Mouse (Mus musculus) MEL (cell line): ENCODE measurements around the gene Sp9. TPM values are rescaled to one million over a fixed set of nuclear protein-coding genes. Genes with fewer than 3 reads are reported as not detected.

ENCODE experiments used
- DNase-seq: peaks from one replicate; pipeline ENCODE4 v3.0.0; 2011; ENCODE audit warnings: low read depth, low spot score
- H3K27ac ChIP-seq: 2 replicates; pipeline ENCODE4 v1.5.1; 2012; ENCODE audit warnings: low read depth, mild to moderate bottlenecking, control low read depth, low read length, moderate library complexity; ENCODE audit not compliant: control insufficient read depth
- H3K27me3 ChIP-seq, 2 experiments: fragments of 150-350 bp in 1 of 2; sonication (generic) in 1 of 2; 2 replicates each; pipeline ENCODE4 v1.6.1; 2012; ENCODE audit warnings: low read length in 2 of 2, mild to moderate bottlenecking in 2 of 2, improper control_type of control experiment in 1 of 2, moderate library complexity in 1 of 2; ENCODE audit not compliant: insufficient read depth in 2 of 2, control insufficient read depth in 1 of 2
- H3K36me3 ChIP-seq, 2 experiments: 2 replicates each; pipeline ENCODE4 v1.6.1; 2012 to 2014; ENCODE audit warnings: low read length in 2 of 2, improper control_type of control experiment in 1 of 2, inconsistent platforms in 1 of 2, mild to moderate bottlenecking in 1 of 2; ENCODE audit not compliant: insufficient read depth in 2 of 2, control insufficient read depth in 1 of 2
- H3K4me1 ChIP-seq, 2 experiments: fragments of 150-350 bp in 1 of 2; sonication (generic) in 1 of 2; 2 replicates each; pipeline ENCODE4 v1.6.1; 2012; ENCODE audit warnings: low read length in 2 of 2, improper control_type of control experiment in 1 of 2, mild to moderate bottlenecking in 1 of 2; ENCODE audit not compliant: insufficient read depth in 2 of 2, control insufficient read depth in 1 of 2
- H3K4me3 ChIP-seq, 2 experiments: fragments of 150-350 bp in 1 of 2; sonication (generic) in 1 of 2; 2 replicates each; pipeline ENCODE4 v1.5.1; 2012; ENCODE audit warnings: low read depth in 2 of 2, low read length in 2 of 2, mild to moderate bottlenecking in 2 of 2, moderate library complexity in 2 of 2, control low read depth in 1 of 2, improper control_type of control experiment in 1 of 2; ENCODE audit not compliant: control insufficient read depth in 1 of 2, insufficient read depth in 1 of 2
- H3K79me2 ChIP-seq: 2 replicates; pipeline ENCODE4 v1.6.1; 2012; ENCODE audit warnings: mild to moderate bottlenecking, low read length, moderate library complexity; ENCODE audit not compliant: control insufficient read depth, poor library complexity, insufficient read depth
- H3K9ac ChIP-seq: 2 replicates; pipeline ENCODE4 v1.6.1; 2012; ENCODE audit warnings: low read depth, mild to moderate bottlenecking, control low read depth, low read length, moderate library complexity; ENCODE audit not compliant: control insufficient read depth, poor library complexity, severe bottlenecking
- H3K9me3 ChIP-seq: fragments of 150-350 bp; sonication (generic); replicated peaks from 2 replicates; pipeline ENCODE4 v1.6.1; 2012; ENCODE audit warnings: mild to moderate bottlenecking, low read length, improper control_type of control experiment, moderate library complexity; ENCODE audit not compliant: insufficient read depth
- BHLHE40 ChIP-seq: IDR thresholded peaks from 2 replicates; pipeline ENCODE4 v1.6.1; 2012; ENCODE audit warnings: low read depth, mild to moderate bottlenecking, inconsistent platforms, low read length, improper control_type of control experiment, borderline replicate concordance
- CHD1 ChIP-seq: IDR thresholded peaks from 2 replicates; pipeline ENCODE4 v1.6.1; 2012; ENCODE audit warnings: low read depth, mild to moderate bottlenecking, inconsistent platforms, low read length, improper control_type of control experiment
- CHD2 ChIP-seq: IDR thresholded peaks from 2 replicates; pipeline ENCODE4 v1.6.1; 2011; ENCODE audit warnings: low read length, improper control_type of control experiment
- CTCF ChIP-seq, 3 experiments: IDR thresholded peaks in 2 of 3; conservative IDR thresholded peaks in 1 of 3; 2 replicates each; pipeline ENCODE4 v1.5.1; 2011 to 2012; ENCODE audit warnings: low read length in 3 of 3, low read depth in 2 of 3, mild to moderate bottlenecking in 2 of 3, improper control_type of control experiment in 1 of 3, inconsistent platforms in 1 of 3, mixed read lengths in 1 of 3, moderate library complexity in 1 of 3; ENCODE audit not compliant: control insufficient read depth in 1 of 3, insufficient read depth in 1 of 3, poor library complexity in 1 of 3, severe bottlenecking in 1 of 3
- ETS1 ChIP-seq: IDR thresholded peaks from 2 replicates; pipeline ENCODE4 v1.6.1; 2012; ENCODE audit warnings: low read depth, mild to moderate bottlenecking, inconsistent platforms, low read length, improper control_type of control experiment, moderate library complexity
- JUND ChIP-seq: IDR thresholded peaks from 2 replicates; pipeline ENCODE4 v1.6.1; 2011; ENCODE audit warnings: low read depth, mild to moderate bottlenecking, improper control_type of control experiment, low read length
- KAT2A ChIP-seq: conservative IDR thresholded peaks from 2 replicates; pipeline ENCODE4 v1.6.1; 2012; ENCODE audit warnings: low read depth, low read length, improper control_type of control experiment, inconsistent platforms
- MEF2A ChIP-seq: IDR thresholded peaks from 2 replicates; pipeline ENCODE4 v1.6.1; 2014; ENCODE audit warnings: low read depth, mild to moderate bottlenecking, inconsistent platforms, low read length, improper control_type of control experiment; ENCODE audit not compliant: poor library complexity, insufficient replicate concordance, severe bottlenecking; ENCODE audit errors: extremely low read depth
- MYB ChIP-seq: IDR thresholded peaks from 2 replicates; pipeline ENCODE4 v1.6.1; 2011; ENCODE audit warnings: mild to moderate bottlenecking, low read depth, low read length, improper control_type of control experiment
- MYC ChIP-seq: IDR thresholded peaks from 2 replicates; pipeline ENCODE4 v1.6.1; 2011; ENCODE audit warnings: low read depth, mild to moderate bottlenecking, low read length, improper control_type of control experiment, moderate library complexity
- RAD21 ChIP-seq: IDR thresholded peaks from 2 replicates; pipeline ENCODE4 v1.6.1; 2011; ENCODE audit warnings: mild to moderate bottlenecking, low read depth, low read length, improper control_type of control experiment
- RCOR1 ChIP-seq: IDR thresholded peaks from 2 replicates; pipeline ENCODE4 v1.6.1; 2012; ENCODE audit warnings: low read depth, mild to moderate bottlenecking, inconsistent platforms, low read length, improper control_type of control experiment
- SMC3 ChIP-seq: IDR thresholded peaks from 2 replicates; pipeline ENCODE4 v1.6.1; 2011; ENCODE audit warnings: low read depth, low read length, improper control_type of control experiment
- UBTF ChIP-seq: IDR thresholded peaks from 2 replicates; pipeline ENCODE4 v1.6.1; 2012; ENCODE audit warnings: low read depth, mild to moderate bottlenecking, inconsistent platforms, low read length, improper control_type of control experiment, moderate library complexity, borderline replicate concordance; ENCODE audit not compliant: insufficient read depth
- USF2 ChIP-seq, 2 experiments: IDR thresholded peaks; 2 replicates each; pipeline ENCODE4 v1.6.1; 2011 to 2012; ENCODE audit warnings: improper control_type of control experiment in 2 of 2, low read length in 2 of 2, borderline replicate concordance in 1 of 2, inconsistent platforms in 1 of 2, low read depth in 1 of 2, mild to moderate bottlenecking in 1 of 2; ENCODE audit not compliant: insufficient read depth in 1 of 2
- ZC3H11A ChIP-seq: IDR thresholded peaks from 2 replicates; pipeline ENCODE4 v1.6.1; 2012; ENCODE audit warnings: low read depth, mild to moderate bottlenecking, inconsistent platforms, low read length, improper control_type of control experiment
- ZKSCAN1 ChIP-seq: IDR thresholded peaks from 2 replicates; pipeline ENCODE4 v1.6.1; 2012; ENCODE audit warnings: low read depth, mild to moderate bottlenecking, inconsistent platforms, low read length, improper control_type of control experiment, moderate library complexity
- ZNF384 ChIP-seq: IDR thresholded peaks from 2 replicates; pipeline ENCODE4 v1.6.1; 2012; ENCODE audit warnings: low read depth, mild to moderate bottlenecking, inconsistent platforms, low read length, improper control_type of control experiment
- polyA plus RNA-seq, 2 experiments: library from polyadenylated mRNA; stranded (reverse) in 1 of 2; unstranded in 1 of 2; fragments of >175 nt in 1 of 2; fragments of >200 nt in 1 of 2; gene quantifications; 2 replicates each; pipeline versions ENCODE4 v1.2.1 to v1.2.4; 2012; ENCODE audit warnings: low replicate concordance in 2 of 2, low read depth in 1 of 2; ENCODE audit not compliant: insufficient read length in 2 of 2, insufficient read depth in 1 of 2, missing spikeins in 1 of 2
- total RNA-seq: library from RNA; depleted of rRNA; stranded (reverse); fragments of 300-350 nt; gene quantifications from 2 replicates; pipeline ENCODE4 v1.2.3, GENCODE M21; 2012

Gene Sp9
- total and polyA plus RNA-seq, 3 experiments: 0.03 to 0.39 TPM; not detected in 1

DNA sequence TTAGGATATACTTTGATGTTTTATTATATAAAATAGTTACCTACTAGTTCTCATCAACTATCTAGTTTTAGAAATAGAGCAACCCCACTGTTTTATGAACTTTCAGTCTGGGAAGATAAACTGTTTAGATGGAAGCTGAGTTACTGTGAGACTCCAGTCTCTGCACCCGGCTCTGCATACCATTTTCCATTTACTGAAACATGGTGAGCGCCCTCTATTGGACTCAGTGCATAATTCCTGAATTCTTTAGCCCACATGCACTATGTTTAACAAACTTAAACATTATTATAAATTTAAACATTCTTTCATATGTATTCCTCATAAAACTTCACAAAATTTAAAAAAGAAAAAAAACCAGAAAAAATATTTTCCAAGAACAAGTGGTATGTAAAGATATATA is 13.9 kb downstream of the Sp9 start:
- Histone ChIP-seq H3K27ac (no peak overlapping the region), H3K79me2 (no peaks in the 10 kb centered on the region), H3K4me1 (peaks cover 0 to 3% of the 10 kb centered on the region in 2 experiments; a peak in 1 of 4 replicates), H3K9me3 (no peaks in the 10 kb centered on the region), H3K36me3 (peaks cover 0 to 2% of the 10 kb centered on the region in 2 experiments; a peak in 1 of 4 replicates)
- peak; percentile 57 for DNase-seq
- no peak for TF ChIP-seq MEF2A
- TF ChIP-seq CHD1: no peak
- no peak for TF ChIP-seq ZNF384
- TF ChIP-seq BHLHE40: no peak
- TF ChIP-seq USF2 (IDR thresholded peaks at IDR 0.05; ENCODE audit: borderline replicate concordance in 1 of 2, insufficient read depth in 1 of 2, low read depth in 1 of 2, low read length in 2 of 2): no peak
- no peak for TF ChIP-seq RCOR1
- no peak for TF ChIP-seq KAT2A
- TF ChIP-seq MYB: no peak
- no peak for TF ChIP-seq UBTF
- TF ChIP-seq ZKSCAN1: no peak
- TF ChIP-seq MYC: no peak
- TF ChIP-seq JUND: no peak
- no peak for TF ChIP-seq CHD2
- no peak for TF ChIP-seq ZC3H11A
- peak in 2 of 3 experiments; percentile 31 to 61; a peak in 3 of 6 replicates for TF ChIP-seq CTCF (IDR thresholded peaks at IDR 0.05 in 2 of 3, conservative IDR thresholded peaks at IDR 0.05 in 1 of 3; ENCODE audit: control insufficient read depth in 1 of 3, insufficient read depth in 1 of 3, low read depth in 2 of 3, low read length in 3 of 3, poor library complexity in 1 of 3, severe bottlenecking in 1 of 3)
- peak; percentile 48 for TF ChIP-seq RAD21
- TF ChIP-seq SMC3: peak; percentile 45
- TF ChIP-seq, all 39 proteins: peak for 3
- no peaks in the 10 kb centered on the region for H3K27me3 ChIP-seq
- H3K9ac ChIP-seq: no peak overlapping the region
- H3K4me3 ChIP-seq: no peak overlapping the region

DNA sequence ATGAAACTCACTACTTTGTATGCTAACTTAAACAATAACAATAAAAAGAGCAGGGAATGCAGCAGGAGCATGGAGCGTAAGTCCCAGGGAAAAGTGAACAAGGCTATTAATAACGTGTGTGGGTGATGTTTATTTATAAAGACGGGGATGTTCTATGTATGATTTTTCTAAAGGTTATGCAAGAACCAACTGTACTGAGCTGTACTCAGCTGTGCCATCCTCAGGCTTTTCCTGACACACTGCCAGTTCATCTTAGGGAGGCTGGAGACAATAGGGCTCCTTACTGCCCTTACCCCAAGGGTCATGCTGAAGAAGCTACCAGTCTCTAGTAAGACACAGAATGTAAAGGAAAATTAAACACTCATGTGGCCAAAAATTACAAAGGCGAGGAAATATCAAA is 19.4 kb downstream of the Sp9 start:
- Histone ChIP-seq H3K4me1 (no peaks in the 10 kb centered on the region), H3K27ac (no peak overlapping the region)
- no peak for TF ChIP-seq ETS1
- TF ChIP-seq JUND: no peak
- TF ChIP-seq, all 39 proteins: peak for 0
- Histone ChIP-seq H3K36me3 (no peaks in the 10 kb centered on the region; a peak in 1 of 4 replicates), H3K4me3 (no peak overlapping the region), H3K27me3 (no peaks in the 10 kb centered on the region), H3K9me3 (no peaks in the 10 kb centered on the region), H3K9ac (no peak overlapping the region), H3K79me2 (no peaks in the 10 kb centered on the region)
- no peak for DNase-seq
